Mouse (Mus musculus) stomach, postnatal 0 days (tissue): ENCODE results near the gene Ttc30a1. TPM values are rescaled to one million over a fixed set of nuclear protein-coding genes. Genes with fewer than 3 reads are reported as not detected.
"Not testable (repeated sequence)": the region's sequence is repeated elsewhere in the genome, so short reads cannot be mapped to it uniquely, and the experiment has no call there.

Experiments
- ATAC-seq: fragments of 200-750 bp; cut with Nextera tagmentation; 2 replicates; pipeline ENCODE4 v1.8.0; 2017; ENCODE audit not compliant: low FRiP score, low TSS enrichment
- DNase-seq: peaks from one replicate; pipeline ENCODE4 v3.0.0-alpha.2; 2016; ENCODE audit warnings: low spot score
- H3K27ac ChIP-seq: fragments of 300-500 bp; sonication (generic); replicated peaks from 2 replicates; pipeline ENCODE4 v1.5.1; 2014; ENCODE audit warnings: mild to moderate bottlenecking, control low read depth
- H3K27me3 ChIP-seq: fragments of 300-500 bp; sonication (generic); 2 replicates; pipeline ENCODE4 v1.6.1; 2014; ENCODE audit warnings: low read length; ENCODE audit not compliant: control insufficient read depth, insufficient read depth
- H3K36me3 ChIP-seq: fragments of 300-500 bp; sonication (generic); 2 replicates; pipeline ENCODE4 v1.6.1; 2014; ENCODE audit warnings: low read length, mixed read lengths; ENCODE audit not compliant: control insufficient read depth, insufficient read depth
- H3K4me1 ChIP-seq: fragments of 300-500 bp; sonication (generic); replicated peaks from 2 replicates; pipeline ENCODE4 v1.6.1; 2014; ENCODE audit warnings: antibody characterized with exemption; ENCODE audit not compliant: control insufficient read depth, insufficient read depth
- H3K4me2 ChIP-seq: fragments of 300-500 bp; sonication (generic); replicated peaks from 2 replicates; pipeline ENCODE4 v1.6.1; 2014; ENCODE audit warnings: low read depth, mild to moderate bottlenecking, control low read depth, moderate library complexity
- H3K4me3 ChIP-seq: fragments of 300-500 bp; sonication (generic); 2 replicates; pipeline ENCODE4 v1.5.1; 2014; ENCODE audit warnings: low read depth, low read length, control low read depth
- H3K9ac ChIP-seq: fragments of 300-500 bp; sonication (generic); 2 replicates; pipeline ENCODE4 v1.6.1; 2014; ENCODE audit warnings: mild to moderate bottlenecking, low read length, control low read depth, mixed read lengths
- H3K9me3 ChIP-seq: fragments of 300-500 bp; sonication (generic); 2 replicates; pipeline ENCODE4 v1.6.1; 2016; ENCODE audit warnings: low read length; ENCODE audit not compliant: control insufficient read depth
- CTCF ChIP-seq: IDR thresholded peaks from 2 replicates; pipeline ENCODE4 v1.5.1; 2016; ENCODE audit warnings: antibody characterized with exemption, low read depth, mild to moderate bottlenecking, moderate library complexity
- EP300 ChIP-seq: optimal IDR thresholded peaks from 2 replicates; pipeline ENCODE3; 2016; ENCODE audit warnings: antibody characterized with exemption
- WGBS: fragments of 180-500 bp; shearing (Covaris S2); extraction: QIAGEN DNeasy Blood & Tissue Kit; methylation state at CpG from one replicate; pipeline ENCODE4 v1.1.7; 2014; 5-methylcytosine and 5-hydroxymethylcytosine counted together
- polyA plus RNA-seq: library from polyadenylated mRNA; unstranded; fragments of >200 nt; fragmentation: Nextera tagmentation; extraction: Ambion mirVana; gene quantifications from 2 replicates; pipeline ENCODE4 v1.2.1, GENCODE M21; 2015

Gene Ttc30a1
- polyA plus RNA-seq, result 3.3 and 3.8 TPM in 2 replicates

GRCm38 (mm10) chr2:75981440-75982081 is at the start of gene Ttc30a1:
Gene Ttc30a1, minus strand, starts transcription at chr2:75981967.
- H3K4me1 ChIP-seq, H3K9me3 ChIP-seq, H3K27me3 ChIP-seq, H3K36me3 ChIP-seq: not testable (repeated sequence)
- H3K4me2 ChIP-seq, result peak within 1 kb of the TSS; percentile 56
- peak within 1 kb of the TSS; percentile 41 for H3K9ac ChIP-seq
- WGBS, result 4% methylated on average over 27 of the region's 34 CpGs
- peak; percentile 81 for DNase-seq
- H3K27ac ChIP-seq, result peak within 1 kb of the TSS; percentile 53; the same call in 1 of the 2 replicates
- H3K4me3 ChIP-seq, result peak within 1 kb of the TSS; percentile 43
- ATAC-seq, result peak; percentile 77

- DNase-seq, result peak; percentile 19
- Histone ChIP-seq H3K4me2 (peak overlapping the region; percentile 30; the same call in 1 of the 2 replicates), H3K4me1 (peaks cover 4% of the 10 kb centered on the region; the same call in 1 of the 2 replicates), H3K4me3 (no peak overlapping the region), H3K36me3 (no peaks in the 10 kb centered on the region), H3K27me3 (no peaks in the 10 kb centered on the region), H3K9ac (no peak overlapping the region), H3K27ac (no peak overlapping the region), H3K9me3 (no peaks in the 10 kb centered on the region)
- WGBS, result 40% methylated on average over 8 of the region's 8 CpGs
- TF ChIP-seq CTCF, result no peak
- TF ChIP-seq EP300, result no peak
- no peak; the same call in 1 of the 2 replicates for ATAC-seq
Observed at GRCm38 (mm10) chr2:76030080-76030479, 48.3 kb upstream of the Ttc30a1 start.

- H3K4me3 ChIP-seq, result no peak overlapping the region
- H3K27me3 ChIP-seq, result no peaks in the 10 kb centered on the region
- H3K4me2 ChIP-seq, result peak overlapping the region; percentile 30
- peak overlapping the region; percentile 35; the same call in 1 of the 2 replicates for H3K9ac ChIP-seq
- DNase-seq (peak; percentile 17), ATAC-seq (peak; percentile 59; the same call in 1 of the 2 replicates)
- H3K9me3 ChIP-seq, result no peaks in the 10 kb centered on the region
- H3K36me3 ChIP-seq, result no peaks in the 10 kb centered on the region
- 21% methylated on average over 20 of the region's 20 CpGs for WGBS
- peaks cover 4% of the 10 kb centered on the region; the same call in 1 of the 2 replicates for H3K4me1 ChIP-seq
- no peak overlapping the region for H3K27ac ChIP-seq
- no peak for TF ChIP-seq EP300
- TF ChIP-seq CTCF, result no peak
Observed at GRCm38 (mm10) chr2:76029081-76029901, 47.5 kb upstream of the Ttc30a1 start.

- Histone ChIP-seq H3K9me3 (no peaks in the 10 kb centered on the region), H3K27ac (no peak overlapping the region), H3K4me1 (no peaks in the 10 kb centered on the region), H3K36me3 (no peaks in the 10 kb centered on the region), H3K4me3 (no peak overlapping the region), H3K27me3 (no peaks in the 10 kb centered on the region), H3K9ac (no peak overlapping the region), H3K4me2 (no peak overlapping the region)
- WGBS, result 28% methylated on average over 7 of the region's 7 CpGs
- ATAC-seq (no peak), DNase-seq (no peak)
- TF ChIP-seq EP300 (no peak), CTCF (no peak)
Observed at GRCm38 (mm10) chr2:76016890-76017289, 35.1 kb upstream of the Ttc30a1 start.

GRCm38 (mm10) chr2:76016136-76016535 is 34.4 kb upstream of the Ttc30a1 start:
- no peak for ATAC-seq
- no peak overlapping the region for H3K4me2 ChIP-seq
- no peaks in the 10 kb centered on the region for H3K9me3 ChIP-seq
- WGBS, result 86% methylated on average over 8 of the region's 8 CpGs
- H3K36me3 ChIP-seq, result no peaks in the 10 kb centered on the region
- TF ChIP-seq CTCF (no peak), EP300 (no peak)
- no peak overlapping the region for H3K27ac ChIP-seq
- no peak overlapping the region for H3K9ac ChIP-seq
- no peak overlapping the region for H3K4me3 ChIP-seq
- H3K4me1 ChIP-seq, result no peaks in the 10 kb centered on the region
- no peaks in the 10 kb centered on the region for H3K27me3 ChIP-seq
- no peak for DNase-seq

GRCm38 (mm10) chr2:76015460-76015859 is 33.7 kb upstream of the Ttc30a1 start:
- 95% methylated on average over 7 of the region's 7 CpGs for WGBS
- Histone ChIP-seq H3K9me3 (no peaks in the 10 kb centered on the region), H3K4me2 (no peak overlapping the region), H3K36me3 (no peaks in the 10 kb centered on the region), H3K9ac (no peak overlapping the region), H3K27me3 (no peaks in the 10 kb centered on the region), H3K27ac (no peak overlapping the region), H3K4me3 (no peak overlapping the region), H3K4me1 (no peaks in the 10 kb centered on the region)
- DNase-seq (no peak), ATAC-seq (no peak)
- no peak for TF ChIP-seq CTCF
- no peak for TF ChIP-seq EP300
